8 mouse cellular contexts compared by ENCODE assay signal in the genomic region with DNA sequence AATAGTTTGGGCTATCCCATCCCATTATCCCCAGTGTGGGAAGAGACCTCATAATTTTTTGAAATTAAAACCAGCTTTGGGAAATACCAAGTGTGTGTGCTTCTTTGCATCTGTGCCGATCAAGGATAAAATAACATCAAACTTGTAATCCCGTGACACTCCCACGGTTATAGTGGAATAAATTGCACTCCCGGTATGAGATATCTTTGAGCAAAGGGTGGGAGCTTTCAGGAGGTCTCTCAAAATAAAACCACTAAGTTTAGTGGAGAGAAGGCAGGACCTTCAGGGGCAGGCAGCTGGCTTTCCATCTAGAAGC. TPM values are rescaled to one million over a fixed set of nuclear protein-coding genes. Genes with fewer than 3 reads are reported as not detected.
DNase-seq lines count a peak whose midpoint lies in the region; ATAC-seq and TF ChIP-seq lines count a peak whose summit lies in the region.

No protein-coding gene starts in this region.

- peaks cover 55% of the 10 kb centered on the region for H3K4me1 ChIP-seq in heart, embryonic 10.5 days
- peaks cover 20% of the 10 kb centered on the region for H3K4me1 ChIP-seq in thymus, adult 2 months (replicated peaks; ENCODE audit: control insufficient read depth, insufficient read depth, low read length)
- H3K4me1 ChIP-seq in liver, embryonic 12.5 days: peaks cover 78% of the 10 kb centered on the region
- H3K4me1 ChIP-seq in stomach, postnatal 0 days (replicated peaks; ENCODE audit: control insufficient read depth, insufficient read depth): peaks cover 10% of the 10 kb centered on the region; the same call in 1 of the 2 replicates

- intact Hi-C loops in heart, postnatal 14 days (cut with DNase I): no loop called here

- H3K27me3 ChIP-seq in heart, embryonic 10.5 days (ENCODE audit: insufficient read depth, poor library complexity, severe bottlenecking): no peaks in the 10 kb centered on the region
- H3K27me3 ChIP-seq in thymus, adult 2 months (ENCODE audit: control insufficient read depth, insufficient read depth, low read length): no peaks in the 10 kb centered on the region
- H3K27me3 ChIP-seq in liver, embryonic 12.5 days (replicated peaks): no peaks in the 10 kb centered on the region
- no peaks in the 10 kb centered on the region for H3K27me3 ChIP-seq in stomach, postnatal 0 days (ENCODE audit: control insufficient read depth, insufficient read depth, low read length)

- peak overlapping the region; percentile 94 for H3K4me2 ChIP-seq in liver, embryonic 12.5 days
- peak overlapping the region; percentile 57 for H3K4me2 ChIP-seq in stomach, postnatal 0 days (replicated peaks; ENCODE audit: low read depth)

- peak overlapping the region; percentile 76 for H3K9ac ChIP-seq in liver, embryonic 12.5 days
- H3K9ac ChIP-seq in stomach, postnatal 0 days (ENCODE audit: low read length): peak overlapping the region; percentile 58

- 35% methylated on average over 4 of the region's 4 CpGs for WGBS in heart, embryonic 10.5 days
- WGBS in thymus, adult 2 months: 41% methylated on average over 4 of the region's 4 CpGs
- WGBS in liver, embryonic 12.5 days (ENCODE audit: insufficient replicate concordance): 26% methylated on average over 4 of the region's 4 CpGs
- WGBS in stomach, postnatal 0 days: 15% methylated on average over 4 of the region's 4 CpGs

- no peaks in the 10 kb centered on the region for H3K9me3 ChIP-seq in heart, embryonic 10.5 days
- no peaks in the 10 kb centered on the region for H3K9me3 ChIP-seq in liver, embryonic 12.5 days (replicated peaks)
- no peaks in the 10 kb centered on the region for H3K9me3 ChIP-seq in stomach, postnatal 0 days (ENCODE audit: control insufficient read depth, low read length)

- no peak for TF ChIP-seq POLR2A in thymus, adult 2 months (IDR thresholded peaks at IDR 0.05; ENCODE audit: control insufficient read depth, extremely low read depth, insufficient read depth, low read length, poor library complexity)

- no peak for TF ChIP-seq CTCF in thymus, adult 2 months (IDR thresholded peaks at IDR 0.05; ENCODE audit: borderline replicate concordance, control insufficient read depth, extremely low read depth, insufficient read depth, low read length, poor library complexity)
- no peak for TF ChIP-seq CTCF in stomach, postnatal 0 days (IDR thresholded peaks at IDR 0.05; ENCODE audit: low read depth)

- H3K36me3 ChIP-seq in heart, embryonic 10.5 days: peaks cover 14% of the 10 kb centered on the region
- H3K36me3 ChIP-seq in thymus, adult 2 months (ENCODE audit: control insufficient read depth, insufficient read depth, low read length): no peaks in the 10 kb centered on the region
- peaks cover 15% of the 10 kb centered on the region for H3K36me3 ChIP-seq in liver, embryonic 12.5 days
- H3K36me3 ChIP-seq in stomach, postnatal 0 days (ENCODE audit: control insufficient read depth, insufficient read depth, low read length): peaks cover 6% of the 10 kb centered on the region

- TF ChIP-seq EP300 in stomach, postnatal 0 days (optimal IDR thresholded peaks at IDR 0.05): no peak

- H3K27ac ChIP-seq in heart, embryonic 10.5 days: peak overlapping the region; percentile 93
- peak overlapping the region; percentile 38; the same call in 1 of the 2 replicates for H3K27ac ChIP-seq in thymus, adult 2 months (ENCODE audit: control insufficient read depth, insufficient read depth, low read length)
- H3K27ac ChIP-seq in liver, embryonic 12.5 days: peak overlapping the region; percentile 96
- peak overlapping the region; percentile 94 for H3K27ac ChIP-seq in stomach, postnatal 0 days (replicated peaks)

- no peak for DNase-seq in heart, embryonic 10.5 days (ENCODE audit: low spot score)
- no peak for DNase-seq in heart, postnatal 14 days
- DNase-seq in thymus, adult 2 months: no peak
- no peak for DNase-seq in thymus, postnatal 25 days
- DNase-seq in stomach, postnatal 0 days (ENCODE audit: low spot score): no peak
- DNase-seq in natural killer cell, adult 2 months (ENCODE audit: low spot score in 2 of 2): no peak

- no peak for ATAC-seq in liver, embryonic 12.5 days
- ATAC-seq in stomach, postnatal 0 days (ENCODE audit: low FRiP score, low TSS enrichment): no peak
- no peak for ATAC-seq in frontal cortex, adult (ENCODE audit: low TSS enrichment)

- peak overlapping the region; percentile 56 for H3K4me3 ChIP-seq in heart, embryonic 10.5 days
- peak overlapping the region; percentile 34 for H3K4me3 ChIP-seq in thymus, adult 2 months (ENCODE audit: control insufficient read depth, insufficient read depth, low read length)
- H3K4me3 ChIP-seq in liver, embryonic 12.5 days: peak overlapping the region; percentile 64
- peak overlapping the region; percentile 39 for H3K4me3 ChIP-seq in stomach, postnatal 0 days (ENCODE audit: low read depth, low read length)

RNA-seq across cellular contexts. Expression of gene Sertad1, which starts 3.5 kb away (rescaled TPM):
- 34.8 and 38.9 TPM in 2 replicates for polyA plus RNA-seq in heart, embryonic 10.5 days (2016; fragmentation: Nextera tagmentation; extraction: Ambion mirVana)
- total RNA-seq in heart, postnatal 14 days (2021): 10 to 100 TPM; 10.9 to 11.4 TPM
- 44.9 and 46.4 TPM in 2 replicates for polyA plus RNA-seq in thymus, adult 2 months (2012; rRNA removed)
- 19.5 and 20.9 TPM in 2 replicates for polyA plus RNA-seq in liver, embryonic 12.5 days (2016; fragmentation: Nextera tagmentation; extraction: Ambion mirVana)
- 50.0 and 53.0 TPM in 2 replicates for polyA plus RNA-seq in stomach, postnatal 0 days (2015; fragmentation: Nextera tagmentation; extraction: Ambion mirVana)

RNA-seq across cellular contexts. Expression of gene Prx, which starts 8.9 kb away (rescaled TPM):
- polyA plus RNA-seq in heart, embryonic 10.5 days (2016; fragmentation: Nextera tagmentation; extraction: Ambion mirVana): 2.4 and 2.8 TPM in 2 replicates
- 1 to 10 TPM; 1.4 to 2.8 TPM for total RNA-seq in heart, postnatal 14 days (2021)
- polyA plus RNA-seq in thymus, adult 2 months (2012; rRNA removed): 2.0 and 2.4 TPM in 2 replicates
- polyA plus RNA-seq in liver, embryonic 12.5 days (2016; fragmentation: Nextera tagmentation; extraction: Ambion mirVana): 0.91 and 1.2 TPM in 2 replicates
- 2.1 and 2.2 TPM in 2 replicates for polyA plus RNA-seq in stomach, postnatal 0 days (2015; fragmentation: Nextera tagmentation; extraction: Ambion mirVana)

RNA-seq across cellular contexts. Expression of gene Sertad3, which starts 16.6 kb away (rescaled TPM):
- 19.0 and 23.8 TPM in 2 replicates for polyA plus RNA-seq in heart, embryonic 10.5 days (2016; fragmentation: Nextera tagmentation; extraction: Ambion mirVana)
- 1 to 10 TPM; 7.6 to 8.5 TPM for total RNA-seq in heart, postnatal 14 days (2021)
- polyA plus RNA-seq in thymus, adult 2 months (2012; rRNA removed): 25.8 and 26.7 TPM in 2 replicates
- polyA plus RNA-seq in liver, embryonic 12.5 days (2016; fragmentation: Nextera tagmentation; extraction: Ambion mirVana): 24.6 and 26.3 TPM in 2 replicates
- polyA plus RNA-seq in stomach, postnatal 0 days (2015; fragmentation: Nextera tagmentation; extraction: Ambion mirVana): 23.9 and 25.2 TPM in 2 replicates

RNA-seq across cellular contexts. Expression of gene Hipk4, which starts 32.9 kb away (rescaled TPM):
- polyA plus RNA-seq in heart, embryonic 10.5 days (2016; fragmentation: Nextera tagmentation; extraction: Ambion mirVana): 0.54 and 0.59 TPM in 2 replicates
- under 1 TPM; 0.32 to 0.55 TPM for total RNA-seq in heart, postnatal 14 days (2021)
- 1.1 and 1.3 TPM in 2 replicates for polyA plus RNA-seq in thymus, adult 2 months (2012; rRNA removed)
- 0.17 and 0.23 TPM in 2 replicates for polyA plus RNA-seq in liver, embryonic 12.5 days (2016; fragmentation: Nextera tagmentation; extraction: Ambion mirVana)
- 0.23 and 0.39 TPM in 2 replicates for polyA plus RNA-seq in stomach, postnatal 0 days (2015; fragmentation: Nextera tagmentation; extraction: Ambion mirVana)

RNA-seq across cellular contexts. Expression of gene Blvrb, which starts 42.4 kb away (rescaled TPM):
- polyA plus RNA-seq in heart, embryonic 10.5 days (2016; fragmentation: Nextera tagmentation; extraction: Ambion mirVana): 88.8 and 94.6 TPM in 2 replicates
- 10 to 100 TPM; 34.3 to 34.9 TPM for total RNA-seq in heart, postnatal 14 days (2021)
- 40.9 and 50.8 TPM in 2 replicates for polyA plus RNA-seq in thymus, adult 2 months (2012; rRNA removed)
- polyA plus RNA-seq in liver, embryonic 12.5 days (2016; fragmentation: Nextera tagmentation; extraction: Ambion mirVana): 895 and 897 TPM in 2 replicates
- polyA plus RNA-seq in stomach, postnatal 0 days (2015; fragmentation: Nextera tagmentation; extraction: Ambion mirVana): 97.3 and 103 TPM in 2 replicates

Comparison
In these comparisons a context has a peak if more than half of its experiments do, and no peak if none do; other contexts are left out.
1. H3K27ac ChIP-seq: peak in every context shown above with its lines; median percentile 96 in liver, embryonic 12.5 days; 94 in stomach, postnatal 0 days; 93 in heart, embryonic 10.5 days; 38 in thymus, adult 2 months.